Mouse (Mus musculus) liver, adult (tissue): ENCODE data around the gene B130006D01Rik.
A peak's percentile ranks its signal among the peaks of the same experiment; 100 is the strongest.

Source experiments
- GATA4 ChIP-seq: IDR thresholded peaks from 2 replicates; pipeline ENCODE4 v1.6.1; 2014; ENCODE audit warnings: mild to moderate bottlenecking, low read length; ENCODE audit not compliant: insufficient replicate concordance

B130006D01Rik gene

GRCm38 (mm10) chr11:95704970-95705330 lies 18.4 kb upstream of the B130006D01Rik start:
- peak; percentile 91; the same call in 1 of the 2 replicates for TF ChIP-seq GATA4

GRCm38 (mm10) chr11:95709534-95710040 lies 13.8 kb upstream of the B130006D01Rik start:
- TF ChIP-seq GATA4: peak; percentile 85; the same call in 1 of the 2 replicates

- TF ChIP-seq GATA4: no peak
These were observed 12.9 kb upstream of the B130006D01Rik start for GRCm38 (mm10) chr11:95710478-95710877.

- no peak for TF ChIP-seq GATA4
These were observed 11.3 kb upstream of the B130006D01Rik start for GRCm38 (mm10) chr11:95712085-95712562.

DNA sequence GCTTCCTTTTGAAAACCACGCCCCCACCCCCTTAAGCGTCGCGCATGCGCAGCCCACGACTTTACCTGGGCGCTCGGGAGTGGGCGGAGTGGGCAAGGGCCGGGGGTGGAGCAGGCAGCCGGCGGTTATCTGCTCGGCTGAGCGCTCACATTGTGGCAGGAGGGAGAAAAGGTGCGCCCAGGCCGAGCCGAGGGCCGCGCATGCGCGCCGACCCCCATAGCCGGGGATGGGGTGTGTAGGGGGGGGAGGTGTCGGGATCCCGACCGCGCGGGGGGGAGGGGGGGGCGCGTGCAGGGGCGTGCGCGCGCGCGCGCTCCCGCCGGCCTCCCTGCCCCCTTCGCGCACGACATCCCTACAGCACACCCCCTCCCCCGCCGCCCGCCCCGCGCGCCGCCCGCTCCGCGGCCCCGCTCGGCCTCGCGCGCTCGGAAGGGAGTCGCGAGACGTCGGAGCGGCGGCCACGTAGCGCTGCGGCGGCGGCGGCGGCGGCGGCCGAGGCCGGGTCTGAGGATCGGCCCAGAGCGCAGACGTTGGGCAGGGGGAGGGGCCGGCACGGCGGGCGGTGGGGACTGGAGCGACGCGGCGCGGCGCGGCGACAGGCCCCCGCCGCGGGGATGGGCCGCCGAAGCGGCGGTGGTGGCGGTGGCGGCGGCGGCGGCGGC lies 10.7 kb upstream of the B130006D01Rik start, which contains the start of gene Zfp652:
Zfp652 (plus strand) TSS at position 111 of the 662 bp plus-strand sequence.
- peak; percentile 69; the same call in 1 of the 2 replicates for TF ChIP-seq GATA4

GRCm38 (mm10) chr11:95713225-95713810 lies 10.1 kb upstream of the B130006D01Rik start:
- TF ChIP-seq GATA4: no peak

DNA sequence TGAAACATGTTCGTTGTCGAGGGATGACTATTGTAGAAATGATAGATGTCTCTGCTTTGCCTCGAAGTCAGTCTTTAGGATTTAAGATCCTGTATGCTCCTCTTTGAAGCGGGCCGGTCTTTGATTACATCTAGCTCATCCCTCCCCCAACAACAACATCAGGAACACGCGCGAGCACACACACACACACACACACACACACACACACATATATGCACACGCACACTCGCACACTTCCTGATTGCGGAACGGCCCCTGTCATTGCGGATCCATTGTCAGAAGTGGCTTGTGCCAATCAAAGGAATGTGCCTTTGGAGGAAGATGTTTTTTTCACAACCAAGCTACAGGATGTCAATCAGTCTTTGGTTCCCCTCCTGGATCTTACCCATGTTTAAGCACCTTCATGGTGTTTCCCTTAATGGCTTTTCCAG lies 9.6 kb upstream of the B130006D01Rik start:
- TF ChIP-seq GATA4: no peak

GRCm38 (mm10) chr11:95714411-95714810 lies 9.0 kb upstream of the B130006D01Rik start:
- no peak for TF ChIP-seq GATA4

DNA sequence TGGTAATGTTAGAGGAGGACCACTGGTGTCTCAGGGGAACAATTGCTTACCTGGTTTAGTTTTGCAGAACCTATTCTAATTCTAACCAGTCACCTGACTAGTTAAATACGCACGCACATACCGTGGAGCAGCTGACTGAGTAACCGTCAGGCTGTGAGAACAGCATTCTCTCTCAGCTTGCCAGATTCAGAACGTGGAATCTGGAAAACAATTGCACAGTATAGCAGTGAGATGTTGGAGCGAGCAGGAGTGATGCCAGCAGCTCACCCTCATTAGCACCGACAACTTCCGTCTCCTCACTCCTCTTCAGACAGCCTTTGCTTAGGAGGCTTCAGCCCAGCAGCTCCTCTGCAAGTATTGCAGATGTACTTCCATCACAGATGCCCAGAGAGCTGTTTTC lies 7.3 kb upstream of the B130006D01Rik start:
- TF ChIP-seq GATA4: no peak

- no peak for TF ChIP-seq GATA4
These were observed 4.0 kb upstream of the B130006D01Rik start for GRCm38 (mm10) chr11:95719356-95719755.

DNA sequence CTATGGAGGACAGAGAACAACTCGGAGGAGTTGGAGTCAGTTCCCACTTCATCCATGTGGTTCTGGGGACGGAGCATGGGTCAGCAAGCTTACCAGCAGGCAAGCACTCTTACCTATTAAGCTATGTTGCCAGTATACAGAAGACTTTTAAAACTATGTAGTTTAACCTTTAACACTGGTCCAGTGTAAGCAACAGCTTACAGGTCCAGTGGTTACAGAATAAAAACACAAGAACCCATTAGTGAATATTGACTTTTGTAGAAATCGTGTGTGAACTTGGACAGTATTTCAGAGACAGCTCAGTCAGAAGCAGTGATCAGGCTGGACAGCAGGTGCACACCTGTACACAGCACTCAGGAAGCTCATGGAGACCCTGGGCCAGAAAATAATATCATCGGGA lies 1.1 kb downstream of the B130006D01Rik start:
- TF ChIP-seq GATA4: no peak

- TF ChIP-seq GATA4: no peak
These were observed 2.8 kb downstream of the B130006D01Rik start for GRCm38 (mm10) chr11:95726156-95726555.

GRCm38 (mm10) chr11:95727947-95728346 lies 4.6 kb downstream of the B130006D01Rik start:
- no peak for TF ChIP-seq GATA4

DNA sequence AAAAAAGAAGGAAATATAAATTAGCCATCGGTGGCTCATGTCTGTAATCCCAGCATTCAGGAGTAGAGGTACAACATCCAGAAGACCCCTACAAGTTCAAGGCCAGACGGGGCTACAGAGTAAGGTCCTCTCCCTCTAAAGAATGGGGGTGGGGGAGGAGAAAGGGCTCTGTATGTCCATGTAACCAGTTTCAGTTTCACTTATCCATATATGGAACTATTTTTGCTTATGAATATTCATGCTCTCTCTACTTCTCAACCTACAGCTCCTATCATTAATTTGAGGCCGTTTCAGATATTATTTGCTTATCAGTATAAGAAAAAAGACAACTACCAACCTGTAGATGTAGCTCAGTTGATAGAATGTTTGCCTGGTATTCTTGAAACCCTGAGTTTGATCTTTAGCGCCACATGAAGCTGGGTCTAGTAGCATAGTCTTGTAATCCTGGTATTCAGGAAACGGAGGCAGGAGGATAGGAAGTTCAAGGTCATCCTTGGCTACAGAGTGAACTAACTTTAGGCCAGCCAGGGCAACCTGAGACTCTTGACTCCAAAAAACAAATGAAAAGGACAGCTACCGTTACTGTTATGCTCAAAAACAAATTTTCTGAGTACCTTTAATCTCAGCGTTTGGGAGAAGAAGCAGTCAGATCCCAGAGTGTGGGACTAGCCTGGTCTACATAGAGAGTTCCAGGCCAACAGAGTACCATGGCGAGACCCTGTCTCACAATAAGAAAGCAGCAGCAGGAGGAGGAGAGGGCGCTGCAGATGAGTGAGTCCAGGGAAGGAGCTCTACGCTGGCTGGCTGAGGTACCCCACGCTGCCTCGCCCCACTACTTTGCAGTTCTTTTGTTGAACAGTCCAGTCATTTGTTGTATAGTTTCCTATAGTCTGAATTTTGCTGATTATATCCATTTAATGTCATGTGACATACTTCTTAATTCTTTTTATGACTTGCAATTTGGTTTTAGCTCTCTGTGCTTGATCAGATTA lies 5.8 kb downstream of the B130006D01Rik start:
- no peak for TF ChIP-seq GATA4

GRCm38 (mm10) chr11:95734485-95734884 lies 11.1 kb downstream of the B130006D01Rik start:
- TF ChIP-seq GATA4: no peak

- no peak for TF ChIP-seq GATA4
These were observed 14.4 kb downstream of the B130006D01Rik start for GRCm38 (mm10) chr11:95737811-95738210.

DNA sequence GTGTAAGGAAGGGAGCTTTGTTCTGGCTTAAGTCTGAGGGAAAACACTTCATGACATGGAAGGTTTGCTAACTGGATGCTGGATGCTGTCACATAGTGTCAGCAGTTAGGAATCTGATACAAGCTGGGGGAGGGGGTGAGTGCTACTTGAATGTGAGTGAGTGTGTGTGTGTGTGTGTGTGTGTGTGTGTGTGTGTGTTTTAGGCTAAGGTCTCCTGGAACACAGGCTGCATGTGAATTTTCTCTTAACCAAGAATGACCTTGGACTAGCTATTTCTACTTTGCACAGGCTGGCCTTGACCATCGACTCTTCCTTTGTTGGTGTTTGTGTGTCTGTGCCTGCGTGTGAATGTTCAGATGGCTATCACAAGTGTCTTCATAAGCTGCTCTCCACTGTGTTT lies 21.1 kb downstream of the B130006D01Rik start:
- TF ChIP-seq GATA4: peak; percentile 50; the same call in 1 of the 2 replicates
